Mouse (Mus musculus): ENCODE measurements around the gene Smpd2.

Gene Smpd2

GRCm38 (mm10) chr10:41451656-41452055, 38.5 kb downstream of the Smpd2 start:
- no peak for DNase-seq (ENCODE audit: low read depth, low spot score)

GRCm38 (mm10) chr10:41450780-41451522, 39.2 kb downstream of the Smpd2 start:
- DNase-seq (ENCODE audit: low read depth, low spot score) = peak; percentile 29

GRCm38 (mm10) chr10:41450137-41450670, 40.0 kb downstream of the Smpd2 start, which contains the start of gene Zbtb24:
TSS of gene Zbtb24 (plus strand) at chr10:41450383.
- peak; percentile 95 for DNase-seq (ENCODE audit: low read depth, low spot score)

GRCm38 (mm10) chr10:41449684-41450083, 40.5 kb downstream of the Smpd2 start:
- no peak for DNase-seq (ENCODE audit: low read depth, low spot score)

GRCm38 (mm10) chr10:41448216-41448615, 42.0 kb downstream of the Smpd2 start:
- no peak for DNase-seq (ENCODE audit: low read depth, low spot score)
